Mouse (Mus musculus) hindbrain, embryonic 11.5 days (tissue): Measurements from ENCODE around the gene Immp2l. TPM values are rescaled to one million over a fixed set of nuclear protein-coding genes. Genes with fewer than 3 reads are reported as not detected.
A peak's percentile ranks its signal among the peaks of the same experiment; 100 is the strongest.

Experiments
- ATAC-seq: fragments of 200-750 bp; cut with Nextera tagmentation; 2 replicates; pipeline ENCODE4 v1.8.0; 2017; ENCODE audit warnings: mild to moderate bottlenecking, moderate TSS enrichment, moderate library complexity; ENCODE audit not compliant: low FRiP score
- DNase-seq: peaks from one replicate; pipeline ENCODE4 v3.0.0-alpha.2; 2015; ENCODE audit warnings: low spot score
- H3K27ac ChIP-seq: fragments of 300-500 bp; sonication (generic); 2 replicates; pipeline ENCODE4 v1.5.1; 2014; ENCODE audit warnings: mild to moderate bottlenecking, low read depth, low read length
- H3K27me3 ChIP-seq: fragments of 300-500 bp; sonication (generic); 2 replicates; pipeline ENCODE4 v1.6.1; 2014; ENCODE audit warnings: mild to moderate bottlenecking, low read length, moderate library complexity, mixed read lengths; ENCODE audit not compliant: control insufficient read depth, insufficient read depth
- H3K36me3 ChIP-seq: fragments of 300-500 bp; sonication (generic); 2 replicates; pipeline ENCODE4 v1.6.1; 2014; ENCODE audit warnings: mild to moderate bottlenecking, low read length, moderate library complexity, mixed read lengths; ENCODE audit not compliant: control insufficient read depth, insufficient read depth
- H3K4me1 ChIP-seq: fragments of 300-500 bp; sonication (generic); replicated peaks from 2 replicates; pipeline ENCODE4 v1.6.1; 2014; ENCODE audit warnings: low read length, mixed read lengths; ENCODE audit not compliant: control insufficient read depth, insufficient read depth
- H3K4me2 ChIP-seq: fragments of 300-500 bp; sonication (generic); replicated peaks from 2 replicates; pipeline ENCODE4 v1.6.1; 2014; ENCODE audit warnings: mild to moderate bottlenecking, low read depth, low read length
- H3K4me3 ChIP-seq: fragments of 300-500 bp; sonication (generic); 2 replicates; pipeline ENCODE4 v1.5.1; 2014; ENCODE audit warnings: low read depth, low read length
- H3K9ac ChIP-seq: fragments of 300-500 bp; sonication (generic); 2 replicates; pipeline ENCODE4 v1.6.1; 2014; ENCODE audit warnings: low read depth, low read length
- H3K9me3 ChIP-seq: fragments of 300-500 bp; sonication (generic); 2 replicates; pipeline ENCODE4 v1.6.1; 2016; ENCODE audit warnings: low read length; ENCODE audit not compliant: control insufficient read depth
- WGBS: fragments of 180-500 bp; shearing (Covaris S2); extraction: QIAGEN DNeasy Blood & Tissue Kit; methylation state at CpG from one replicate; pipeline ENCODE4 v1.1.7; 2014; 5-methylcytosine and 5-hydroxymethylcytosine counted together
- polyA plus RNA-seq: library from polyadenylated mRNA; unstranded; fragments of >200 nt; fragmentation: Nextera tagmentation; extraction: Ambion mirVana; gene quantifications from 2 replicates; pipeline ENCODE4 v1.2.1, GENCODE M21; 2014

The Immp2l gene
- polyA plus RNA-seq, 1 experiment from 2014 or later, result 9.3 TPM

- DNase-seq, result no peak
- 96% methylated on average over 1 of the region's 1 CpGs for WGBS
- Histone ChIP-seq H3K36me3 (no peaks in the 10 kb centered on the region), H3K4me3 (no peak overlapping the region), H3K4me2 (no peak overlapping the region), H3K27me3 (no peaks in the 10 kb centered on the region), H3K4me1 (no peaks in the 10 kb centered on the region), H3K27ac (no peak overlapping the region), H3K9ac (no peak overlapping the region), H3K9me3 (no peaks in the 10 kb centered on the region)
- no peak for ATAC-seq
Measured at GRCm38 (mm10) chr12:41277896-41278295, 254.0 kb downstream of the Immp2l start.

- Histone ChIP-seq H3K9ac (no peak overlapping the region), H3K4me3 (no peak overlapping the region), H3K27ac (no peak overlapping the region), H3K4me2 (no peak overlapping the region), H3K27me3 (no peaks in the 10 kb centered on the region), H3K36me3 (no peaks in the 10 kb centered on the region), H3K4me1 (no peaks in the 10 kb centered on the region), H3K9me3 (no peaks in the 10 kb centered on the region)
- WGBS, result 81% methylated on average over 3 of the region's 3 CpGs
- no peak for ATAC-seq
- DNase-seq, result peak; percentile 0
Measured at GRCm38 (mm10) chr12:41289047-41289446, 265.2 kb downstream of the Immp2l start.

- Histone ChIP-seq H3K4me3 (no peak overlapping the region), H3K4me1 (no peaks in the 10 kb centered on the region), H3K9ac (no peak overlapping the region), H3K27me3 (no peaks in the 10 kb centered on the region), H3K27ac (no peak overlapping the region), H3K36me3 (no peaks in the 10 kb centered on the region), H3K4me2 (no peak overlapping the region), H3K9me3 (no peaks in the 10 kb centered on the region)
- DNase-seq (peak; percentile 1), ATAC-seq (no peak)
- 85% methylated on average over 3 of the region's 3 CpGs for WGBS
Measured at GRCm38 (mm10) chr12:41307015-41307414, 283.1 kb downstream of the Immp2l start.

GRCm38 (mm10) chr12:41308726-41309680 is 285.1 kb downstream of the Immp2l start:
- H3K27ac ChIP-seq, result no peak overlapping the region
- ATAC-seq, result no peak; the same call in 1 of the 2 replicates
- no peak overlapping the region for H3K4me3 ChIP-seq
- H3K9ac ChIP-seq, result no peak overlapping the region
- H3K27me3 ChIP-seq, result no peaks in the 10 kb centered on the region
- no peaks in the 10 kb centered on the region for H3K4me1 ChIP-seq
- H3K4me2 ChIP-seq, result no peak overlapping the region
- H3K36me3 ChIP-seq, result no peaks in the 10 kb centered on the region
- WGBS, result 77% methylated on average over 6 of the region's 6 CpGs
- H3K9me3 ChIP-seq, result no peaks in the 10 kb centered on the region
- DNase-seq, result peak; percentile 0

GRCm38 (mm10) chr12:41313391-41313790 is 289.5 kb downstream of the Immp2l start:
- Histone ChIP-seq H3K27me3 (no peaks in the 10 kb centered on the region), H3K4me1 (no peaks in the 10 kb centered on the region), H3K36me3 (no peaks in the 10 kb centered on the region), H3K9ac (no peak overlapping the region), H3K4me2 (no peak overlapping the region), H3K27ac (no peak overlapping the region), H3K4me3 (no peak overlapping the region), H3K9me3 (no peaks in the 10 kb centered on the region)
- peak; percentile 0 for DNase-seq
- no peak for ATAC-seq
- 92% methylated on average over 6 of the region's 6 CpGs for WGBS

GRCm38 (mm10) chr12:41314811-41315461 is 291.0 kb downstream of the Immp2l start:
- Histone ChIP-seq H3K9ac (peak overlapping the region; percentile 31; the same call in 1 of the 2 replicates), H3K4me3 (0 out of 2 replicates have a peak overlapping the region, but pooled peaks have one; percentile 4), H3K4me2 (no peak overlapping the region; the same call in 1 of the 2 replicates), H3K27me3 (no peaks in the 10 kb centered on the region), H3K27ac (peak overlapping the region; percentile 53), H3K4me1 (no peaks in the 10 kb centered on the region), H3K9me3 (no peaks in the 10 kb centered on the region), H3K36me3 (no peaks in the 10 kb centered on the region)
- ATAC-seq (peak; percentile 87), DNase-seq (peak; percentile 45)
- 11% methylated on average over 11 of the region's 11 CpGs for WGBS

- H3K4me1 ChIP-seq, result no peaks in the 10 kb centered on the region
- DNase-seq (peak; percentile 0), ATAC-seq (no peak)
- no peak overlapping the region for H3K4me2 ChIP-seq
- 88% methylated on average over 4 of the region's 4 CpGs for WGBS
- H3K4me3 ChIP-seq, result no peak overlapping the region
- no peak overlapping the region for H3K9ac ChIP-seq
- no peaks in the 10 kb centered on the region for H3K9me3 ChIP-seq
- no peaks in the 10 kb centered on the region for H3K36me3 ChIP-seq
- no peak overlapping the region for H3K27ac ChIP-seq
- H3K27me3 ChIP-seq, result no peaks in the 10 kb centered on the region
Measured at GRCm38 (mm10) chr12:41315871-41316270, 292.0 kb downstream of the Immp2l start.

GRCm38 (mm10) chr12:41316426-41316825 is 292.5 kb downstream of the Immp2l start:
- WGBS, result 83% methylated on average over 4 of the region's 4 CpGs
- Histone ChIP-seq H3K9me3 (no peaks in the 10 kb centered on the region), H3K36me3 (no peaks in the 10 kb centered on the region), H3K4me2 (no peak overlapping the region), H3K9ac (no peak overlapping the region), H3K27me3 (no peaks in the 10 kb centered on the region), H3K4me1 (no peaks in the 10 kb centered on the region), H3K27ac (no peak overlapping the region), H3K4me3 (no peak overlapping the region)
- DNase-seq, result peak; percentile 0
- no peak for ATAC-seq
